Comparison of ENCODE assay signal across 18 mouse cellular contexts in the genomic region with DNA sequence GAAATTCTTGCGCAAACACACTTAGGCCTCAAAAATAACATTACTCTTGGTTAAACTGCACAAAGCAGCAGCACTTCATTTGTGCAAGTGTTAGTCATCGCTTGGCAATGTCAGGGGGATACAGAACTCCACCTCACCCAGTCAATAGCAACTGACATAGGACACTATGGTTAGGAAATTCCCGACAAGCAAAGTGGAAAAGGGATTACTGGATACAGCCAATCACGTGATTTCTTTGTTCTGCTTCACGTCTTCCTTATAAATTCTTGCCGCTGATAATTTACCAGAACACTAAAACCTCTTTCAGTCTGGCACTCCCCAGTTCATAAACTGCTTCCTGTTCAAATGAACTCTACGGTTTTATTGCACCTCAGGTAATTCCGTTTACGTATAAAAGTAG.
DNase-seq lines count a peak whose midpoint lies in the region; ATAC-seq and TF ChIP-seq lines count a peak whose summit lies in the region.
"Had no signal": no experiment of that assay in that cellular context is flagged by ENCODE, and none has a peak within 500 bp of the region (broad histone marks: within the 10 kb centered on the region; RNA-seq: fewer than 3 reads in every experiment).

No protein-coding gene starts in this region.

- TF ChIP-seq CTCF in embryonic fibroblast, embryonic 13.5 days (IDR thresholded peaks at IDR 0.05; ENCODE audit: borderline replicate concordance, insufficient read depth, low read length), result no peak

- ATAC-seq in limb, embryonic 13.5 days (ENCODE audit: low FRiP score, low read depth), result peak; percentile 87
- ATAC-seq in inflammation-experienced regulatory T-cells, adult 6 months, result no peak
- no peak for ATAC-seq in monocyte, adult 5-6 weeks (replicated peaks; ENCODE audit: insufficient number of reproducible peaks, low FRiP score, low TSS enrichment, poor library complexity, severe bottlenecking)
- ATAC-seq: CD4-positive, CD25-positive, alpha-beta regulatory T cell, adult 4 months; liver, postnatal 0 days had no signal

- peak; percentile 25 for DNase-seq in gastrocnemius, postnatal 25 days
- DNase-seq in gastrocnemius, adult 8-10 months (ENCODE audit: low spot score in 2 of 2), result no peak
- peak; percentile 87 for DNase-seq in 3T3-L1 (ENCODE audit: low read depth, low spot score)
- DNase-seq in thymus, postnatal 10 days (ENCODE audit: low spot score in 2 of 2), result no peak
- DNase-seq: cerebellum, adult 18-20 months; embryo, embryonic 11 days; kidney, postnatal 4 days; liver, postnatal 0 days; right cerebral cortex, postnatal 25 days had no signal

- H3K4me3 ChIP-seq in embryonic fibroblast, embryonic 13.5 days (ENCODE audit: insufficient read depth, low read length), result no peak overlapping the region
- no peak overlapping the region for H3K4me3 ChIP-seq in limb, embryonic 13.5 days
- H3K4me3 ChIP-seq: hindbrain, embryonic 10.5 days; midbrain, embryonic 12.5 days; stomach, embryonic 15.5 days had no signal

- WGBS in limb, embryonic 13.5 days, result 20% methylated on average over 9 of the region's 9 CpGs

- peaks cover 17% of the 10 kb centered on the region; the same call in 1 of the 2 replicates for H3K27me3 ChIP-seq in limb, embryonic 13.5 days
- H3K27me3 ChIP-seq: midbrain, embryonic 12.5 days; stomach, embryonic 15.5 days had no signal

- H3K36me3 ChIP-seq in limb, embryonic 13.5 days, result no peaks in the 10 kb centered on the region
- H3K36me3 ChIP-seq: hindbrain, embryonic 10.5 days; midbrain, embryonic 12.5 days; stomach, embryonic 15.5 days had no signal

- H3K4me1 ChIP-seq in embryonic fibroblast, embryonic 13.5 days (ENCODE audit: control insufficient read depth, insufficient read depth, low read length), result peaks cover 9% of the 10 kb centered on the region
- H3K4me1 ChIP-seq in limb, embryonic 13.5 days, result peaks cover 20% of the 10 kb centered on the region
- H3K4me1 ChIP-seq: hindbrain, embryonic 10.5 days; midbrain, embryonic 12.5 days; stomach, embryonic 15.5 days had no signal

- no peak overlapping the region for H3K4me2 ChIP-seq in limb, embryonic 13.5 days (replicated peaks)
- H3K4me2 ChIP-seq: heart, embryonic 11.5 days; midbrain, embryonic 12.5 days; stomach, embryonic 15.5 days had no signal

- no peak overlapping the region for H3K9ac ChIP-seq in limb, embryonic 13.5 days
- H3K9ac ChIP-seq: liver, postnatal 0 days; midbrain, embryonic 12.5 days; stomach, embryonic 15.5 days had no signal

- H3K27ac ChIP-seq in embryonic fibroblast, embryonic 13.5 days (ENCODE audit: insufficient read depth, low read length), result peak overlapping the region; percentile 37
- H3K27ac ChIP-seq in limb, embryonic 13.5 days, result no peak overlapping the region
- H3K27ac ChIP-seq: hindbrain, embryonic 10.5 days; midbrain, embryonic 12.5 days; stomach, embryonic 15.5 days had no signal

- no peak for TF ChIP-seq POLR2A in embryonic fibroblast, embryonic 13.5 days (IDR thresholded peaks at IDR 0.05; ENCODE audit: low read depth, low read length)

- H3K9me3 ChIP-seq in limb, embryonic 13.5 days, result no peaks in the 10 kb centered on the region
- H3K9me3 ChIP-seq: hindbrain, embryonic 10.5 days; midbrain, embryonic 12.5 days; stomach, embryonic 15.5 days had no signal

Comparison
In these comparisons a context has a peak if more than half of its experiments do, and no peak if none do; other contexts are left out.
1. DNase-seq: peak in gastrocnemius, postnatal 25 days (single experiment) and 3T3-L1 (single experiment); none in gastrocnemius, adult 8-10 months (0 of 2) and thymus, postnatal 10 days (0 of 2).